Mouse (Mus musculus) adipocyte (in vitro differentiated cells): ENCODE results near the gene I830077J02Rik.
A peak's percentile ranks its signal among the peaks of the same experiment; 100 is the strongest.
"Not testable (repeated sequence)": the region's sequence is repeated elsewhere in the genome, so short reads cannot be mapped to it uniquely, and the experiment has no call there.

ENCODE experiments used
- DNase-seq: peaks from one replicate; pipeline ENCODE4 v3.0.0-alpha.2; 2016; ENCODE audit warnings: low spot score

I830077J02Rik gene

GRCm38 (mm10) chr3:105918355-105918745 lies 14.1 kb downstream of the I830077J02Rik start:
- peak; percentile 18 for DNase-seq

- DNase-seq: no peak
These were observed 14.7 kb downstream of the I830077J02Rik start for GRCm38 (mm10) chr3:105917656-105918354.

- DNase-seq: not testable (repeated sequence)
These were observed 16.0 kb downstream of the I830077J02Rik start for GRCm38 (mm10) chr3:105916455-105916854.

- DNase-seq: no peak
These were observed 17.2 kb downstream of the I830077J02Rik start for GRCm38 (mm10) chr3:105915281-105915680.

GRCm38 (mm10) chr3:105913839-105914681 lies 18.4 kb downstream of the I830077J02Rik start:
- no peak for DNase-seq

- DNase-seq: no peak
These were observed 20.2 kb downstream of the I830077J02Rik start for GRCm38 (mm10) chr3:105912097-105912880.

GRCm38 (mm10) chr3:105910519-105911190 lies 21.8 kb downstream of the I830077J02Rik start:
- DNase-seq: peak; percentile 24

GRCm38 (mm10) chr3:105908976-105909375 lies 23.5 kb downstream of the I830077J02Rik start:
- DNase-seq: no peak

- DNase-seq: no peak
These were observed 24.4 kb downstream of the I830077J02Rik start for GRCm38 (mm10) chr3:105907956-105908655.

- no peak for DNase-seq
These were observed 27.7 kb downstream of the I830077J02Rik start for GRCm38 (mm10) chr3:105904721-105905120.

GRCm38 (mm10) chr3:105904213-105904612 lies 28.3 kb downstream of the I830077J02Rik start:
- DNase-seq: no peak

- DNase-seq: no peak
These were observed 31.0 kb downstream of the I830077J02Rik start for GRCm38 (mm10) chr3:105901468-105901867.

- no peak for DNase-seq
These were observed 31.7 kb downstream of the I830077J02Rik start for GRCm38 (mm10) chr3:105900716-105901115.

- no peak for DNase-seq
These were observed 32.2 kb downstream of the I830077J02Rik start for GRCm38 (mm10) chr3:105900266-105900665.

- DNase-seq: peak; percentile 91
These were observed 32.9 kb downstream of the I830077J02Rik start for GRCm38 (mm10) chr3:105899394-105900147.

- DNase-seq: no peak
These were observed 33.6 kb downstream of the I830077J02Rik start for GRCm38 (mm10) chr3:105898861-105899260.

- peak; percentile 85 for DNase-seq
These were observed 34.1 kb downstream of the I830077J02Rik start for GRCm38 (mm10) chr3:105898325-105898724.

GRCm38 (mm10) chr3:105896811-105897210 lies 35.7 kb downstream of the I830077J02Rik start:
- DNase-seq: no peak

- DNase-seq: peak; percentile 92
These were observed 37.6 kb downstream of the I830077J02Rik start for GRCm38 (mm10) chr3:105894601-105895592.
